Mouse (Mus musculus) megakaryocyte, embryonic 14.5 days (primary cell): Measurements from ENCODE around the gene Rpl24. TPM values are rescaled to one million over a fixed set of nuclear protein-coding genes. Genes with fewer than 3 reads are reported as not detected.
"Not testable (repeated sequence)": the region's sequence is repeated elsewhere in the genome, so short reads cannot be mapped to it uniquely, and the experiment has no call there.

ENCODE experiments used
- H3K27me3 ChIP-seq: replicated peaks from 2 replicates; pipeline ENCODE3; 2012; ENCODE audit warnings: inconsistent platforms
- H3K36me3 ChIP-seq: replicated peaks from 2 replicates; pipeline ENCODE3; 2012; ENCODE audit warnings: low read length, inconsistent platforms, mixed read lengths
- H3K4me1 ChIP-seq: 2 replicates; pipeline ENCODE4 v1.6.1; 2012; ENCODE audit warnings: inconsistent platforms
- H3K4me3 ChIP-seq: replicated peaks from 2 replicates; pipeline ENCODE3; 2012; ENCODE audit warnings: moderate library complexity, mild to moderate bottlenecking, inconsistent platforms
- H3K9me3 ChIP-seq: 2 replicates; pipeline ENCODE4 v1.6.1; 2012; ENCODE audit warnings: inconsistent platforms
- FLI1 ChIP-seq: IDR thresholded peaks from 2 replicates; pipeline ENCODE4 v1.6.1; 2012; ENCODE audit warnings: low read length, inconsistent platforms, mixed read lengths
- GATA1 ChIP-seq: IDR thresholded peaks from 3 replicates; pipeline ENCODE4 v1.6.1; 2012; ENCODE audit warnings: mixed read lengths, low read length, inconsistent platforms, borderline replicate concordance
- polyA plus RNA-seq: library from polyadenylated mRNA; stranded (reverse); fragments of >175 nt; gene quantifications from 2 replicates; pipeline ENCODE4 v1.2.3, GENCODE M21; 2012; ENCODE audit warnings: low replicate concordance; ENCODE audit not compliant: insufficient read depth

Gene Rpl24
- polyA plus RNA-seq, 1 experiment: 75.6 TPM

GRCm38 (mm10) chr16:55948963-55949362, 17.1 kb upstream of the Rpl24 start:
- peaks cover 35% of the 10 kb centered on the region for H3K4me1 ChIP-seq
- TF ChIP-seq GATA1: no peak
- TF ChIP-seq FLI1: no peak
- no peaks in the 10 kb centered on the region for H3K36me3 ChIP-seq
- peak overlapping the region; percentile 84 for H3K4me3 ChIP-seq
- H3K27me3 ChIP-seq: no peaks in the 10 kb centered on the region
- no peaks in the 10 kb centered on the region for H3K9me3 ChIP-seq

- Histone ChIP-seq H3K27me3 (no peaks in the 10 kb centered on the region), H3K4me3 (no peak overlapping the region), H3K36me3 (no peaks in the 10 kb centered on the region), H3K4me1 (peaks cover 35% of the 10 kb centered on the region), H3K9me3 (no peaks in the 10 kb centered on the region)
- TF ChIP-seq FLI1 (no peak), GATA1 (no peak)
Observed at GRCm38 (mm10) chr16:55950462-55950861, 15.6 kb upstream of the Rpl24 start.

- H3K36me3 ChIP-seq: no peaks in the 10 kb centered on the region
- no peaks in the 10 kb centered on the region for H3K27me3 ChIP-seq
- H3K9me3 ChIP-seq: no peaks in the 10 kb centered on the region
- TF ChIP-seq GATA1: no peak
- TF ChIP-seq FLI1: no peak
- H3K4me3 ChIP-seq: peak overlapping the region; percentile 90
- H3K4me1 ChIP-seq: peaks cover 35% of the 10 kb centered on the region
Observed at GRCm38 (mm10) chr16:55950946-55951678, 15.0 kb upstream of the Rpl24 start.

- no peaks in the 10 kb centered on the region for H3K36me3 ChIP-seq
- no peaks in the 10 kb centered on the region for H3K27me3 ChIP-seq
- peak overlapping the region; percentile 82 for H3K4me3 ChIP-seq
- H3K9me3 ChIP-seq: peaks cover 3% of the 10 kb centered on the region; the same call in 1 of the 2 replicates
- TF ChIP-seq FLI1 (no peak), GATA1 (no peak)
- peaks cover 35% of the 10 kb centered on the region for H3K4me1 ChIP-seq
Observed at GRCm38 (mm10) chr16:55951679-55952327, 14.3 kb upstream of the Rpl24 start.

- H3K36me3 ChIP-seq: no peaks in the 10 kb centered on the region
- H3K4me1 ChIP-seq: peaks cover 32% of the 10 kb centered on the region
- peaks cover 3% of the 10 kb centered on the region; the same call in 1 of the 2 replicates for H3K9me3 ChIP-seq
- TF ChIP-seq FLI1 (no peak), GATA1 (no peak)
- no peaks in the 10 kb centered on the region for H3K27me3 ChIP-seq
- no peak overlapping the region for H3K4me3 ChIP-seq
Observed at GRCm38 (mm10) chr16:55952771-55953170, 13.3 kb upstream of the Rpl24 start.

- H3K27me3 ChIP-seq, H3K9me3 ChIP-seq, H3K36me3 ChIP-seq, H3K4me3 ChIP-seq: not testable (repeated sequence)
- peaks cover 23% of the 10 kb centered on the region for H3K4me1 ChIP-seq
Observed at GRCm38 (mm10) chr16:55954196-55954595, 11.9 kb upstream of the Rpl24 start.

GRCm38 (mm10) chr16:55963068-55963467, 3.0 kb upstream of the Rpl24 start:
- not testable (repeated sequence) for H3K4me3 ChIP-seq, H3K9me3 ChIP-seq
- H3K4me1 ChIP-seq: peaks cover 26% of the 10 kb centered on the region

GRCm38 (mm10) chr16:55964126-55964949, 1.7 kb upstream of the Rpl24 start:
- Histone ChIP-seq H3K36me3 (peaks cover 15% of the 10 kb centered on the region), H3K4me1 (peaks cover 32% of the 10 kb centered on the region), H3K27me3 (no peaks in the 10 kb centered on the region), H3K4me3 (no peak overlapping the region), H3K9me3 (no peaks in the 10 kb centered on the region)
- TF ChIP-seq FLI1 (no peak), GATA1 (no peak)

More at GRCm38 (mm10) chr16:55963068-55963467, 3.0 kb upstream of the Rpl24 start:
- H3K36me3 ChIP-seq, H3K27me3 ChIP-seq: not testable (repeated sequence)

GRCm38 (mm10) chr16:55967221-55967620, 1.1 kb downstream of the Rpl24 start:
- TF ChIP-seq GATA1 (no peak), FLI1 (no peak)
- Histone ChIP-seq H3K4me1 (peaks cover 58% of the 10 kb centered on the region), H3K4me3 (peak overlapping the region; percentile 93), H3K36me3 (peaks cover 44% of the 10 kb centered on the region), H3K27me3 (no peaks in the 10 kb centered on the region), H3K9me3 (no peaks in the 10 kb centered on the region)

- no peak for TF ChIP-seq FLI1
- no peak for TF ChIP-seq GATA1
- H3K36me3 ChIP-seq: peaks cover 46% of the 10 kb centered on the region
- H3K9me3 ChIP-seq: no peaks in the 10 kb centered on the region
- no peak overlapping the region for H3K4me3 ChIP-seq
- H3K27me3 ChIP-seq: no peaks in the 10 kb centered on the region
- peaks cover 61% of the 10 kb centered on the region for H3K4me1 ChIP-seq
Observed at GRCm38 (mm10) chr16:55969147-55969546, 3.1 kb downstream of the Rpl24 start.
